Mouse (Mus musculus) CH12.LX (cell line): ENCODE measurements around the gene Arf3.

Source experiments
- CHD2 ChIP-seq: IDR thresholded peaks from 2 replicates; pipeline ENCODE4 v1.6.1; 2011; ENCODE audit warnings: low read length, improper control_type of control experiment
- CTCF ChIP-seq, 2 experiments: IDR thresholded peaks in 1 of 2; conservative IDR thresholded peaks in 1 of 2; 2 replicates each; pipeline ENCODE4 v1.5.1; 2011 to 2012; ENCODE audit warnings: low read depth in 2 of 2, low read length in 2 of 2, improper control_type of control experiment in 1 of 2, inconsistent platforms in 1 of 2, mild to moderate bottlenecking in 1 of 2, moderate library complexity in 1 of 2
- E2F4 ChIP-seq: IDR thresholded peaks from 2 replicates; pipeline ENCODE4 v1.6.1; 2011; ENCODE audit warnings: low read depth, low read length, improper control_type of control experiment; ENCODE audit not compliant: insufficient replicate concordance
- ELF1 ChIP-seq: IDR thresholded peaks from 2 replicates; pipeline ENCODE4 v1.6.1; 2014; ENCODE audit warnings: low read depth, mild to moderate bottlenecking, inconsistent platforms, low read length, improper control_type of control experiment
- EP300 ChIP-seq: IDR thresholded peaks from 2 replicates; pipeline ENCODE4 v1.6.1; 2011; ENCODE audit warnings: low read length, improper control_type of control experiment
- ETS1 ChIP-seq: conservative IDR thresholded peaks from 2 replicates; pipeline ENCODE4 v1.6.1; 2012; ENCODE audit warnings: low read depth, mild to moderate bottlenecking, inconsistent platforms, low read length, improper control_type of control experiment, moderate library complexity
- HCFC1 ChIP-seq: IDR thresholded peaks from 2 replicates; pipeline ENCODE4 v1.6.1; 2012; ENCODE audit warnings: low read depth, mild to moderate bottlenecking, inconsistent platforms, low read length, improper control_type of control experiment
- KAT2A ChIP-seq: IDR thresholded peaks from 2 replicates; pipeline ENCODE4 v1.6.1; 2012; ENCODE audit warnings: low read length, improper control_type of control experiment, inconsistent platforms; ENCODE audit not compliant: insufficient replicate concordance
- MAX ChIP-seq: IDR thresholded peaks from 2 replicates; pipeline ENCODE4 v1.6.1; 2011; ENCODE audit warnings: low read length, improper control_type of control experiment
- MXI1 ChIP-seq: IDR thresholded peaks from 2 replicates; pipeline ENCODE4 v1.6.1; 2011; ENCODE audit warnings: mild to moderate bottlenecking, low read depth, low read length, improper control_type of control experiment
- POLR2A ChIP-seq: IDR thresholded peaks from 2 replicates; pipeline ENCODE4 v1.6.1; 2011; ENCODE audit warnings: low read depth, mild to moderate bottlenecking, improper control_type of control experiment, low read length
- RCOR1 ChIP-seq: conservative IDR thresholded peaks from 2 replicates; pipeline ENCODE4 v1.6.1; 2012; ENCODE audit warnings: low read depth, mild to moderate bottlenecking, inconsistent platforms, low read length, improper control_type of control experiment
- USF1 ChIP-seq: IDR thresholded peaks from 2 replicates; pipeline ENCODE4 v1.6.1; 2014; ENCODE audit warnings: low read depth, mild to moderate bottlenecking, inconsistent platforms, low read length, improper control_type of control experiment
- USF2 ChIP-seq: conservative IDR thresholded peaks from 2 replicates; pipeline ENCODE4 v1.6.1; 2011; ENCODE audit warnings: low read depth, low read length, improper control_type of control experiment

DNA sequence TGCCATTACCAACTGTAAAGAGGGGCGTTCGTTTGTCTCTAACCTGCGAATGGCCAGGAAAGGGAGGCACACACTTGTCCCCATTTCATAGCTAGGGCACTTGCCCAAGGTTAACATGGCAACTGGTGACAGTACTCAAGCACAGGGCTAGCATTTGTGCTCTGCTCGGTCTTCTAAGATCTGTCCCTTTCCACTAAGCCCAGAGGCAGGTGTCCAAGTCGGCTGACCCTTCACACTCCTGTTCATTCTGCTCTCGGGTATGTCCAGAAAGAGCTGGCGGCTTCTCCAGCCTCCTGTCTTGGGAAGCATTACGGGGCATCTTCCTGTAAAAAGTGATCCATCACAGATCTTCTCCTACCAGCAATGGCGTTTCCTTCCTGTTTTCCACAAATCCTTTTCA, 34.6 kb downstream of the Arf3 start:
- TF ChIP-seq POLR2A (no peak), MXI1 (no peak), USF2 (no peak), MAX (no peak), CTCF (conservative IDR thresholded peaks at IDR 0.05 in 1 of 2, IDR thresholded peaks at IDR 0.05 in 1 of 2; ENCODE audit: low read depth in 2 of 2, low read length in 2 of 2) (no peak), EP300 (no peak), KAT2A (no peak), CHD2 (no peak), RCOR1 (no peak), USF1 (no peak), ELF1 (no peak), E2F4 (no peak), HCFC1 (no peak), ETS1 (no peak)
